Mouse (Mus musculus) C2C12 (cell line): Measurements from ENCODE around the gene Prdm10. TPM values are rescaled to one million over a fixed set of nuclear protein-coding genes. Genes with fewer than 3 reads are reported as not detected.

Source experiments
- H3K27me3 ChIP-seq: one replicate; pipeline ENCODE4 v1.6.1; 2011; ENCODE audit not compliant: control insufficient read depth, insufficient read depth, insufficient read length
- H3K36me3 ChIP-seq: one replicate; pipeline ENCODE4 v1.6.1; 2011; ENCODE audit not compliant: control insufficient read depth, insufficient read depth
- H3K4me3 ChIP-seq: one replicate; pipeline ENCODE4 v1.5.1; 2011; ENCODE audit warnings: mild to moderate bottlenecking, control low read depth; ENCODE audit not compliant: poor library complexity, insufficient read depth, severe bottlenecking
- H3K79me2 ChIP-seq: one replicate; pipeline ENCODE4 v1.6.1; 2011; ENCODE audit not compliant: control insufficient read depth, insufficient read depth
- H3K79me3 ChIP-seq: one replicate; pipeline ENCODE4 v1.6.1; 2011; ENCODE audit warnings: low read depth, control low read depth
- H3ac ChIP-seq: one replicate; pipeline ENCODE3; 2011; ENCODE audit warnings: low read depth; ENCODE audit not compliant: control insufficient read depth, insufficient read length
- CEBPB ChIP-seq: IDR thresholded peaks from one replicate; pipeline ENCODE4 v1.6.1; 2011; ENCODE audit warnings: low read depth, mild to moderate bottlenecking, control low read depth, moderate library complexity
- CTCF ChIP-seq: IDR thresholded peaks from one replicate; pipeline ENCODE4 v1.5.1; 2011; ENCODE audit not compliant: control insufficient read depth, insufficient read depth, insufficient read length
- FOSL1 ChIP-seq: IDR thresholded peaks from one replicate; pipeline ENCODE4 v1.8.0; 2011; ENCODE audit warnings: mild to moderate bottlenecking, low read length; ENCODE audit not compliant: poor library complexity, insufficient read depth, severe bottlenecking
- MAX ChIP-seq: IDR thresholded peaks from one replicate; pipeline ENCODE4 v1.6.1; 2011; ENCODE audit warnings: mild to moderate bottlenecking, control low read depth
- MYOD1 ChIP-seq: IDR thresholded peaks from one replicate; pipeline ENCODE4 v1.6.1; 2011; ENCODE audit warnings: low read depth; ENCODE audit not compliant: control insufficient read depth, insufficient read length
- MYOG ChIP-seq: IDR thresholded peaks from one replicate; pipeline ENCODE4 v1.6.1; 2011; ENCODE audit not compliant: control insufficient read depth, insufficient read length; ENCODE audit errors: extremely low read depth
- USF1 ChIP-seq: IDR thresholded peaks from one replicate; pipeline ENCODE4 v1.6.1; 2011; ENCODE audit warnings: low read depth, mild to moderate bottlenecking, control low read depth, moderate library complexity
- polyA plus RNA-seq: library from polyadenylated mRNA; unstranded; fragments of >200 nt; fragmentation: generic; extraction: Trizol; gene quantifications from one replicate; pipeline ENCODE4 v1.2.1, GENCODE M21; 2012; ENCODE audit warnings: missing spikeins

Gene Prdm10
- polyA plus RNA-seq, 1 experiment, result 2.5 TPM

- H3K79me2 ChIP-seq, result no peaks in the 10 kb centered on the region
- no peaks in the 10 kb centered on the region for H3K36me3 ChIP-seq
- H3K27me3 ChIP-seq, result no peaks in the 10 kb centered on the region
- TF ChIP-seq MYOD1, result no peak
- no peaks in the 10 kb centered on the region for H3K79me3 ChIP-seq
- no peak overlapping the region for H3ac ChIP-seq
- no peak overlapping the region for H3K4me3 ChIP-seq
These were observed 32.7 kb upstream of the Prdm10 start for GRCm38 (mm10) chr9:31247447-31248220.

- no peak overlapping the region for H3ac ChIP-seq
- no peaks in the 10 kb centered on the region for H3K79me2 ChIP-seq
- H3K27me3 ChIP-seq, result no peaks in the 10 kb centered on the region
- no peak overlapping the region for H3K4me3 ChIP-seq
- no peaks in the 10 kb centered on the region for H3K79me3 ChIP-seq
- H3K36me3 ChIP-seq, result no peaks in the 10 kb centered on the region
- TF ChIP-seq MAX (no peak), FOSL1 (no peak), CEBPB (no peak), CTCF (no peak), USF1 (no peak), MYOD1 (no peak), MYOG (no peak)
These were observed 28.0 kb upstream of the Prdm10 start for GRCm38 (mm10) chr9:31252182-31252799.

GRCm38 (mm10) chr9:31253311-31253734 is 27.0 kb upstream of the Prdm10 start:
- Histone ChIP-seq H3K79me2 (no peaks in the 10 kb centered on the region), H3K4me3 (no peak overlapping the region)
- TF ChIP-seq CEBPB, result no peak

GRCm38 (mm10) chr9:31253866-31254696 is 26.3 kb upstream of the Prdm10 start:
- no peaks in the 10 kb centered on the region for H3K27me3 ChIP-seq
- no peak overlapping the region for H3K4me3 ChIP-seq
- H3K79me2 ChIP-seq, result no peaks in the 10 kb centered on the region
- no peaks in the 10 kb centered on the region for H3K36me3 ChIP-seq
- no peaks in the 10 kb centered on the region for H3K79me3 ChIP-seq
- TF ChIP-seq CTCF (no peak), FOSL1 (no peak), MYOG (no peak), MYOD1 (no peak), CEBPB (no peak), USF1 (no peak), MAX (no peak)
- H3ac ChIP-seq, result no peak overlapping the region

More at GRCm38 (mm10) chr9:31253311-31253734, 27.0 kb upstream of the Prdm10 start:
- no peaks in the 10 kb centered on the region for H3K79me3 ChIP-seq
- no peak overlapping the region for H3ac ChIP-seq
- H3K27me3 ChIP-seq, result no peaks in the 10 kb centered on the region
- no peaks in the 10 kb centered on the region for H3K36me3 ChIP-seq

- H3K27me3 ChIP-seq, result no peaks in the 10 kb centered on the region
- TF ChIP-seq FOSL1 (no peak), CTCF (no peak)
- H3K4me3 ChIP-seq, result no peak overlapping the region
- H3K79me3 ChIP-seq, result no peaks in the 10 kb centered on the region
- no peak overlapping the region for H3ac ChIP-seq
- no peaks in the 10 kb centered on the region for H3K79me2 ChIP-seq
- H3K36me3 ChIP-seq, result no peaks in the 10 kb centered on the region
These were observed 25.7 kb upstream of the Prdm10 start for GRCm38 (mm10) chr9:31254697-31255004.

GRCm38 (mm10) chr9:31255953-31256352 is 24.4 kb upstream of the Prdm10 start:
- Histone ChIP-seq H3ac (no peak overlapping the region), H3K27me3 (no peaks in the 10 kb centered on the region), H3K79me2 (no peaks in the 10 kb centered on the region), H3K79me3 (no peaks in the 10 kb centered on the region), H3K36me3 (no peaks in the 10 kb centered on the region), H3K4me3 (no peak overlapping the region)
- TF ChIP-seq MYOD1, result no peak
- TF ChIP-seq MAX, result no peak
- no peak for TF ChIP-seq CTCF
- no peak for TF ChIP-seq FOSL1
- TF ChIP-seq MYOG, result no peak
- no peak for TF ChIP-seq USF1
- no peak for TF ChIP-seq CEBPB
